Mouse (Mus musculus) limb, embryonic 14.5 days (tissue): Measurements from ENCODE around the gene Mecp2. TPM values are rescaled to one million over a fixed set of nuclear protein-coding genes. Genes with fewer than 3 reads are reported as not detected.
A peak's percentile ranks its signal among the peaks of the same experiment; 100 is the strongest.

ENCODE experiments used
- ATAC-seq: fragments of 200-750 bp; cut with Nextera tagmentation; 2 replicates; pipeline ENCODE4 v1.8.0; 2017; ENCODE audit warnings: low read depth, moderate number of reproducible peaks, moderate TSS enrichment; ENCODE audit not compliant: low FRiP score
- DNase-seq: peaks from one replicate; pipeline ENCODE4 v3.0.0-alpha.2; 2015; ENCODE audit warnings: low spot score
- H3K27ac ChIP-seq: fragments of 300-500 bp; sonication (generic); replicated peaks from 2 replicates; pipeline ENCODE4 v1.5.1; 2014; ENCODE audit warnings: low read depth, mild to moderate bottlenecking, low read length, moderate library complexity, mixed read lengths
- H3K27me3 ChIP-seq: fragments of 300-500 bp; sonication (generic); 2 replicates; pipeline ENCODE4 v1.6.1; 2014; ENCODE audit warnings: low read length, mixed read lengths; ENCODE audit not compliant: control insufficient read depth, insufficient read depth
- H3K36me3 ChIP-seq: fragments of 300-500 bp; sonication (generic); 2 replicates; pipeline ENCODE4 v1.6.1; 2014; ENCODE audit warnings: mild to moderate bottlenecking, low read length, moderate library complexity, mixed read lengths; ENCODE audit not compliant: control insufficient read depth, insufficient read depth
- H3K4me1 ChIP-seq: fragments of 300-500 bp; sonication (generic); 2 replicates; pipeline ENCODE4 v1.6.1; 2014; ENCODE audit warnings: antibody characterized with exemption, low read length, mixed read lengths; ENCODE audit not compliant: control insufficient read depth, insufficient read depth
- H3K4me2 ChIP-seq: fragments of 300-500 bp; sonication (generic); replicated peaks from 2 replicates; pipeline ENCODE4 v1.6.1; 2014; ENCODE audit warnings: low read depth, mild to moderate bottlenecking, low read length, moderate library complexity; ENCODE audit not compliant: severe bottlenecking
- H3K4me3 ChIP-seq: fragments of 300-500 bp; sonication (generic); replicated peaks from 2 replicates; pipeline ENCODE4 v1.5.1; 2014; ENCODE audit warnings: low read length
- H3K9ac ChIP-seq: fragments of 300-500 bp; sonication (generic); 2 replicates; pipeline ENCODE4 v1.6.1; 2014; ENCODE audit warnings: mild to moderate bottlenecking, low read depth, low read length, moderate library complexity; ENCODE audit not compliant: severe bottlenecking
- H3K9me3 ChIP-seq: fragments of 300-500 bp; sonication (generic); 2 replicates; pipeline ENCODE4 v1.6.1; 2016; ENCODE audit warnings: low read length; ENCODE audit not compliant: control insufficient read depth
- POLR2A ChIP-seq: fragments of 200-500 bp; IDR thresholded peaks from 2 replicates; pipeline ENCODE4 v1.8.0; 2012; ENCODE audit warnings: inconsistent platforms, mild to moderate bottlenecking, moderate library complexity, borderline replicate concordance; ENCODE audit not compliant: insufficient read depth, insufficient read length; ENCODE audit errors: extremely low read depth
- WGBS: fragments of 180-500 bp; shearing (Covaris S2); extraction: QIAGEN DNeasy Blood & Tissue Kit; methylation state at CpG from one replicate; pipeline ENCODE4 v1.1.7; 2014; 5-methylcytosine and 5-hydroxymethylcytosine counted together
- polyA plus RNA-seq, 2 experiments: library from polyadenylated mRNA; depleted of rRNA in 1 of 2; stranded (reverse) in 1 of 2; unstranded in 1 of 2; fragments of >200 nt; fragmentation: Nextera tagmentation in 1 of 2; extraction: Ambion mirVana in 1 of 2; gene quantifications; 2 replicates each; pipeline versions ENCODE4 v1.2.1 to v1.2.3; 2012 to 2014

Mecp2 gene
- polyA plus RNA-seq, 2 experiments: 9.0 to 12.3 TPM

DNA sequence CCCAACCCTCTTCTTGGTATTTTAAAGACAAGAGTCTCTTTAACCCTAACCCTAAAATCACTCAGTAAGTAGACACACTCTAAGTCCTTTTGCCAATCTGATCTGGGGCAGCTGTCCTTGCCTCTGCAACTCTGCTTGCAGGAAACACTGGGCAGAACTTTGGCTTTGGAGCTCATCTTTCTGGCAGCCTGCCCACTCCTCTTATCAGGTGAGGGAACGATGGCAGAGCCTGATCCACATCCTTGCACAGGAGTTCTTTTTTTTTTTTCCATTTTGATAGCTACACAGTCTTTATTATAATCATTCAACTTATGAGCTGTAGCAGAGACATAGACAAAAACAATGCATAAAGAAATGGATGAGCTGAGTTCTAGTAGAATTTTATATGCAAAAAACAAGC is 90.1 kb downstream of the Mecp2 start:
- Histone ChIP-seq H3K27ac (no peak overlapping the region), H3K36me3 (no peaks in the 10 kb centered on the region), H3K9ac (no peak overlapping the region), H3K4me3 (no peak overlapping the region), H3K4me2 (no peak overlapping the region), H3K4me1 (no peaks in the 10 kb centered on the region), H3K9me3 (no peaks in the 10 kb centered on the region), H3K27me3 (no peaks in the 10 kb centered on the region)
- DNase-seq (no peak), ATAC-seq (no peak)
- no peak for TF ChIP-seq POLR2A
- 64% methylated on average over 1 of the region's 1 CpGs for WGBS

DNA sequence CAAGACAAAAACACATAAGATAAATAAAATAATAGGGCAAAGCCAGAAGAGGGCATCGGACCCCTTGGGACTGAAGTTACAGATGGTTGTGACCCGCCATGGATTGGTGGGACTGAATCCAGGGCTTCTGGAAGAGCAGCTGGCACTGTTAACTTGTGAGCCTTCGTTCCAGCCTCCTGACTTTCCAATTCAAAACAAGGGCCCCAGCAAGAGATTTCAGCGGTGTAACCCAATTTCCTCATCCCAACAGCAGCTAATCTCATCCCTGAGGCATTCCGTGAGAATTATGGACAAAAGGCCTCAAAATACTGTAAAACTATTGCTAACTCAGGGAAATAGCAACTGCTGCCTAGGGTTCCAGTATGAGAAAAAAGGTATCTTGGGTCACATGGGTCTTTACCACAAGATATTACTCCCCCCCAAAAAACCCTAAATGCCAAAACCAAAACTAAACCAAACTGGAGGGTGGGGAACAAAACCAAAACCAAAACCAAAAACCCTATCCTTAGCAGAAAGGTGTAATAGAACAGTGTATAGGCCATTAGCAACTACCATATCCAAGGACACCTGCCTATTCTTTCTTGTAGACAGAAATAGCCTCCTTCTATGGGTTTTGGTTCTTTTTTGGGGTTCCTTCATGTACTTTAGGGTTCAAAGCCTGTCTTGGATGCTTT is 97.3 kb downstream of the Mecp2 start:
- DNase-seq (no peak), ATAC-seq (no peak)
- TF ChIP-seq POLR2A: no peak
- Histone ChIP-seq H3K4me3 (no peak overlapping the region), H3K27ac (no peak overlapping the region), H3K9ac (no peak overlapping the region), H3K4me1 (no peaks in the 10 kb centered on the region), H3K9me3 (no peaks in the 10 kb centered on the region), H3K27me3 (no peaks in the 10 kb centered on the region), H3K36me3 (peaks cover 25% of the 10 kb centered on the region), H3K4me2 (no peak overlapping the region)
- 86% methylated on average over 5 of the region's 5 CpGs for WGBS

DNA sequence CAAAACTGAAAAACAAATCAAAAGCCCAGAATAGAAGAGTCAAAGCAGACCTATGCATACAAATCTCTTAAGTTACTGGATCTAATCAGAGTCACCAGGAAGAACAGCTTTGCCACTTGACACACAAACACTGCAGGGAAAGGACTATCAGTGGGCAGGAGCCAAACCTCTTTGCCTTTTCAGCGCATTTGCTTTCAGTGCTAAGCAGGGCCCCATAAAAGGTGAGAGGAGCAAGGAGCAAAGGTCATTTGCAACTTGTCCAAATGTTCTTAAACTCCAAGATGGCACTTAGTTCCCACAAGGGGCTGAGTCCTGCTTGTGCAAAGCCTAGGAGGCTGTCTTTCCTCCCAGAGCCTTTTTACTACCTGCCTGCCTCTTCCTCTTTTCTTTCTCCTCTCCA is 105.2 kb downstream of the Mecp2 start:
- H3K36me3 ChIP-seq: peaks cover 9% of the 10 kb centered on the region
- no peaks in the 10 kb centered on the region for H3K4me1 ChIP-seq
- no peaks in the 10 kb centered on the region for H3K9me3 ChIP-seq
- no peak overlapping the region for H3K4me3 ChIP-seq
- no peak overlapping the region for H3K9ac ChIP-seq
- WGBS: 50% methylated on average over 1 of the region's 1 CpGs
- no peaks in the 10 kb centered on the region for H3K27me3 ChIP-seq
- no peak overlapping the region for H3K27ac ChIP-seq
- ATAC-seq: no peak
- no peak overlapping the region for H3K4me2 ChIP-seq
- DNase-seq: no peak
- no peak for TF ChIP-seq POLR2A

DNA sequence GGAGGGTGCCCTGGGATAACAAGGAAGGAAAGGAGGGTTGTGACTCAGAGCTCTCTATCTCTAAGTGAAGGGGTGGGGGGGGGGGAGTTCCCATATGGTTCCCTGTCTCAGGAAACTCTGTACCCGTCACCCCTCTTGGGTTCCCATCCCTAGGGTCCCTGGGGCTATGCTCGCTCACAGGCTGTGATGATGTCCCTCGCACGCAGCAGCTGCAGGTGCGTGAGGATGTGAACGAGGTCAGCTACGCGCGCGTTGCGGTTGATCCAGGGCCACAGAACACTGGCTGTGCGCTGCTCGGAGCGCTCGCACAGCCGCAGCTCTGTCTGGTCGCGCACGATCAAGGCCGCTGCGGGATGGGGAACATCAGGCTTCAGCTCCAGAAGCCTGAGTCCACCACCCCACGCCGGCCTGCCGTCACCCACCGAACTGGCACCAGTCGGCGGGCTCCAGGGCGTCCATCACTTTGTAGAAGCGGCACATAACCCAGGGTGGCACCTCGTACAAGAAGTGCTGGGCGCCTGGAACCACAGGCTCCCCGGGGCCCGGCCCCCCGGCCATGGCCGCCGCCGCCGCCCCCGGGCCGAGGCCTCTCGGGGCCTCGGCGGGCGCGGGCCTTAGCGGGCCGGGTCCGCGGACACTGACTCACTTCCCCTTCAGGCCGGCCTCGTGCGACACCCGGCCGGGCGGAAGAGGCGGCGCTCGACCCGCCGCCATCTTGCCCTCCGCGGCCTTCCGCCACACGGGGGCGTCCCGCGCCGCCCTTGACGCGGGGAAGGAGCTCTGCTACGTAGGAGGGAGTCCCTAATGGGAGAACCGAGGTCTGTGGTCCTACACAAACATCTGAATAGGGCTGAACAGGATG is 111.7 kb downstream of the Mecp2 start, which contains the start of gene Irak1:
Gene Irak1 (minus strand): TSS at position 731 of the 862 bp plus-strand sequence.
- peaks cover 15% of the 10 kb centered on the region for H3K36me3 ChIP-seq
- DNase-seq: peak; percentile 46
- H3K9me3 ChIP-seq: no peaks in the 10 kb centered on the region
- ATAC-seq: peak; percentile 91
- H3K4me3 ChIP-seq: peak within 1 kb of the TSS; percentile 57
- peak within 1 kb of the TSS; percentile 61 for H3K4me2 ChIP-seq
- 15% methylated on average over 58 of the region's 72 CpGs for WGBS
- no peaks in the 10 kb centered on the region for H3K4me1 ChIP-seq
- peak within 1 kb of the TSS; percentile 85 for H3K9ac ChIP-seq
- no peaks in the 10 kb centered on the region for H3K27me3 ChIP-seq
- TF ChIP-seq POLR2A: 0 out of 2 replicates have a peak, but pooled peaks have one; percentile 57
- H3K27ac ChIP-seq: peak within 1 kb of the TSS; percentile 63

DNA sequence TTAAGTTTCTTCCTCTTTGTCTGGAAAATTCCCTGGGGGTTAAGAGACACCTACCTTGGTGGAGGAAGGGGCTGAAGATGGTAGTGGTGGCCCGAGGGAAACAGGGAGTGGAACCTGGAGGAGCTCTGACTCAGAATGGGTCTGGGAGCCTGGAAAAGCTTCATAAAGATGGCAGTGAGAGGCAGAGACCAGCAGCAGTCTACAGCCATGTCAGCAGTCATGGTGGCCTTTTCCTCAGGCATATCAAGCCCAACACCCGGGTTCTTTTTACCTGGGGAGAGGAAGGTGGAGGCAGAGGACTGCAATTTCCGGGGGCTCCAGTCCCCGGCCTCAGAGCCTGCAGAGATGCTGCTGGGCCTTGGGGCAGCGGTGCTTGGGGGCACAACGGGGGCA is 112.4 kb downstream of the Mecp2 start:
- Histone ChIP-seq H3K36me3 (peaks cover 15% of the 10 kb centered on the region), H3K4me2 (peak overlapping the region; percentile 61), H3K27ac (0 out of 2 replicates have a peak overlapping the region, but pooled peaks have one; percentile 63), H3K4me1 (no peaks in the 10 kb centered on the region), H3K9me3 (no peaks in the 10 kb centered on the region), H3K27me3 (no peaks in the 10 kb centered on the region), H3K4me3 (peak overlapping the region; percentile 57), H3K9ac (peak overlapping the region; percentile 85)
- no peak for TF ChIP-seq POLR2A
- ATAC-seq (no peak), DNase-seq (no peak)
- WGBS: 29% methylated on average over 4 of the region's 6 CpGs
